Mouse (Mus musculus) megakaryocyte, adult 5-6 weeks (primary cell): ENCODE measurements around the gene Evpl. TPM values are rescaled to one million over a fixed set of nuclear protein-coding genes. Genes with fewer than 3 reads are reported as not detected.

Experiments
- ATAC-seq: 2 replicates; pipeline ENCODE4 v1.8.0; 2016; ENCODE audit warnings: mild to moderate bottlenecking, inconsistent platforms; ENCODE audit not compliant: poor library complexity, severe bottlenecking
- total RNA-seq, 2 experiments: library from RNA; stranded (forward) in 1 of 2; stranded (reverse) in 1 of 2; fragments of 153-499, 151-499 nt in 1 of 2; fragments of 221-1000, 200-1000 nt in 1 of 2; gene quantifications; 2 replicates each; pipeline versions ENCODE4 v1.2.3 to v1.2.4; 2015 to 2017

Evpl gene
- total RNA-seq, 2 experiments from 2014 or later, result 0.11 to 0.37 TPM

- no peak for ATAC-seq
Observed at GRCm38 (mm10) chr11:116255982-116256675, 18.3 kb upstream of the Evpl start.

- no peak for ATAC-seq
Observed at GRCm38 (mm10) chr11:116255090-116255981, 17.5 kb upstream of the Evpl start.

GRCm38 (mm10) chr11:116254627-116255026 lies 16.8 kb upstream of the Evpl start:
- ATAC-seq, result peak; percentile 69

GRCm38 (mm10) chr11:116253076-116253600 lies 15.3 kb upstream of the Evpl start:
- no peak for ATAC-seq

- no peak for ATAC-seq
Observed at GRCm38 (mm10) chr11:116250898-116251297, 13.0 kb upstream of the Evpl start.

GRCm38 (mm10) chr11:116247502-116248222 lies 9.8 kb upstream of the Evpl start:
- ATAC-seq, result no peak

- ATAC-seq, result no peak
Observed at GRCm38 (mm10) chr11:116245616-116246015, 7.7 kb upstream of the Evpl start.

- no peak for ATAC-seq
Observed at GRCm38 (mm10) chr11:116244580-116244979, 6.7 kb upstream of the Evpl start.

- no peak for ATAC-seq
Observed at GRCm38 (mm10) chr11:116241744-116242235, 3.9 kb upstream of the Evpl start.

GRCm38 (mm10) chr11:116239797-116240196 lies 1.9 kb upstream of the Evpl start:
- no peak for ATAC-seq

GRCm38 (mm10) chr11:116234901-116235300 lies 3.0 kb downstream of the Evpl start:
- ATAC-seq, result no peak

- no peak for ATAC-seq
Observed at GRCm38 (mm10) chr11:116232427-116232826, 5.5 kb downstream of the Evpl start.

- ATAC-seq, result no peak
Observed at GRCm38 (mm10) chr11:116228699-116229098, 9.2 kb downstream of the Evpl start.

GRCm38 (mm10) chr11:116226414-116226813 lies 11.5 kb downstream of the Evpl start:
- ATAC-seq, result peak; percentile 78

GRCm38 (mm10) chr11:116222740-116223059 lies 15.2 kb downstream of the Evpl start:
- ATAC-seq, result no peak

- no peak for ATAC-seq
Observed at GRCm38 (mm10) chr11:116221931-116222739, 15.7 kb downstream of the Evpl start.

GRCm38 (mm10) chr11:116219885-116220284 lies 18.0 kb downstream of the Evpl start:
- ATAC-seq, result peak; percentile 76

- ATAC-seq, result no peak
Observed at GRCm38 (mm10) chr11:116218737-116219400, 19.0 kb downstream of the Evpl start.

- ATAC-seq, result no peak
Observed at GRCm38 (mm10) chr11:116218263-116218662, 19.6 kb downstream of the Evpl start.

GRCm38 (mm10) chr11:116216549-116216948 lies 21.3 kb downstream of the Evpl start:
- no peak for ATAC-seq
